Mouse (Mus musculus) lung, postnatal 25 days (tissue): Measurements from ENCODE around the gene Ada.
"Not testable (repeated sequence)": the region's sequence is repeated elsewhere in the genome, so short reads cannot be mapped to it uniquely, and the experiment has no call there.

Experiments
- DNase-seq: peaks from one replicate; pipeline ENCODE4 v3.0.0; 2022; ENCODE audit warnings: low spot score

Gene Ada

GRCm38 (mm10) chr2:163697764-163698480 is 52.1 kb downstream of the Ada start:
- no peak for DNase-seq

GRCm38 (mm10) chr2:163696763-163697162 is 53.3 kb downstream of the Ada start:
- no peak for DNase-seq

- DNase-seq = peak; percentile 71
Observed at GRCm38 (mm10) chr2:163693716-163694314, 56.2 kb downstream of the Ada start.

- DNase-seq = no peak
Observed at GRCm38 (mm10) chr2:163692873-163693612, 57.0 kb downstream of the Ada start.

- DNase-seq = no peak
Observed at GRCm38 (mm10) chr2:163691846-163692605, 58.0 kb downstream of the Ada start.

- no peak for DNase-seq
Observed at GRCm38 (mm10) chr2:163690409-163691304, 59.4 kb downstream of the Ada start.

GRCm38 (mm10) chr2:163689771-163690170 is 60.3 kb downstream of the Ada start:
- DNase-seq = no peak

GRCm38 (mm10) chr2:163688377-163688776 is 61.7 kb downstream of the Ada start:
- not testable (repeated sequence) for DNase-seq

GRCm38 (mm10) chr2:163686886-163687285 is 63.2 kb downstream of the Ada start:
- DNase-seq = no peak

GRCm38 (mm10) chr2:163686233-163686632 is 63.8 kb downstream of the Ada start:
- DNase-seq = no peak

GRCm38 (mm10) chr2:163685761-163686200 is 64.3 kb downstream of the Ada start:
- peak; percentile 80 for DNase-seq

GRCm38 (mm10) chr2:163685287-163685686 is 64.8 kb downstream of the Ada start:
- no peak for DNase-seq

- no peak for DNase-seq
Observed at GRCm38 (mm10) chr2:163682344-163682743, 67.7 kb downstream of the Ada start.

- DNase-seq = no peak
Observed at GRCm38 (mm10) chr2:163676745-163677144, 73.3 kb downstream of the Ada start.
